Mouse (Mus musculus): ENCODE results near the gene Mad2l2.

GRCm38 (mm10) chr4:148094161-148094560 is 36.0 kb upstream of the Mad2l2 start:
- TF ChIP-seq CTCF (IDR thresholded peaks at IDR 0.05; ENCODE audit: extremely low read depth, insufficient read depth, low read length) (no peak), POLR2A (IDR thresholded peaks at IDR 0.05; ENCODE audit: extremely low read depth, insufficient read depth, low read length) (no peak)

All from cortical plate, adult 2 months (tissue).